Mouse (Mus musculus) 3134 (cell line): ENCODE results near the gene Pon2.
"Not testable (repeated sequence)": the region's sequence is repeated elsewhere in the genome, so short reads cannot be mapped to it uniquely, and the experiment has no call there.

Experiments used
- DNase-seq: peaks from one replicate; pipeline ENCODE4 v3.0.0-alpha.2; 2011; ENCODE audit warnings: low spot score; ENCODE audit not compliant: insufficient read length; ENCODE audit errors: extremely low read depth

Gene Pon2

GRCm38 (mm10) chr6:5298092-5298554, at the start of gene Pon2:
TSS of gene Pon2 (minus strand) at chr6:5298455.
- DNase-seq, result peak; percentile 96

- no peak for DNase-seq
Measured at GRCm38 (mm10) chr6:5344255-5344654, 46.0 kb upstream of the Pon2 start.

GRCm38 (mm10) chr6:5339283-5339682, 41.0 kb upstream of the Pon2 start:
- DNase-seq, result not testable (repeated sequence)

GRCm38 (mm10) chr6:5338781-5339180, 40.5 kb upstream of the Pon2 start:
- not testable (repeated sequence) for DNase-seq

- DNase-seq, result not testable (repeated sequence)
Measured at GRCm38 (mm10) chr6:5336016-5336415, 37.8 kb upstream of the Pon2 start.

GRCm38 (mm10) chr6:5334021-5334420, 35.8 kb upstream of the Pon2 start:
- DNase-seq, result no peak

- DNase-seq, result no peak
Measured at GRCm38 (mm10) chr6:5332560-5333150, 34.4 kb upstream of the Pon2 start.

GRCm38 (mm10) chr6:5325122-5325521, 26.9 kb upstream of the Pon2 start:
- DNase-seq, result no peak

- DNase-seq, result not testable (repeated sequence)
Measured at GRCm38 (mm10) chr6:5324101-5324500, 25.8 kb upstream of the Pon2 start.

GRCm38 (mm10) chr6:5316630-5317029, 18.4 kb upstream of the Pon2 start:
- no peak for DNase-seq

- DNase-seq, result no peak
Measured at GRCm38 (mm10) chr6:5315053-5315759, 17.0 kb upstream of the Pon2 start.

- DNase-seq, result no peak
Measured at GRCm38 (mm10) chr6:5313951-5314590, 15.8 kb upstream of the Pon2 start.

GRCm38 (mm10) chr6:5310491-5310890, 12.2 kb upstream of the Pon2 start:
- no peak for DNase-seq

- no peak for DNase-seq
Measured at GRCm38 (mm10) chr6:5309595-5310197, 11.4 kb upstream of the Pon2 start.

GRCm38 (mm10) chr6:5305926-5306325, 7.7 kb upstream of the Pon2 start:
- DNase-seq, result no peak

GRCm38 (mm10) chr6:5304956-5305355, 6.7 kb upstream of the Pon2 start:
- DNase-seq, result no peak

GRCm38 (mm10) chr6:5300629-5301028, 2.4 kb upstream of the Pon2 start:
- peak; percentile 32 for DNase-seq

- no peak for DNase-seq
Measured at GRCm38 (mm10) chr6:5299561-5299960, 1.3 kb upstream of the Pon2 start.

GRCm38 (mm10) chr6:5297321-5298091, 749 bp downstream of the Pon2 start:
- DNase-seq, result peak; percentile 76

- no peak for DNase-seq
Measured at GRCm38 (mm10) chr6:5296067-5296466, 2.2 kb downstream of the Pon2 start.
